Mouse (Mus musculus) lung, postnatal 0 days (tissue): ENCODE results near the gene Dhrs7c.
A peak's percentile ranks its signal among the peaks of the same experiment; 100 is the strongest.

Experiments
- CTCF ChIP-seq: IDR thresholded peaks from 2 replicates; pipeline ENCODE4 v1.5.1; 2016; ENCODE audit warnings: antibody characterized with exemption, mild to moderate bottlenecking
- EP300 ChIP-seq: IDR thresholded peaks from 2 replicates; pipeline ENCODE4 v1.6.1; 2016; ENCODE audit warnings: antibody characterized with exemption, mild to moderate bottlenecking, control low read depth

- TF ChIP-seq CTCF = peak; percentile 86
- TF ChIP-seq EP300 = no peak
Observed at GRCm38 (mm10) chr11:67819604-67820003, 21.6 kb downstream of the Dhrs7c start.
